Mouse (Mus musculus): ENCODE results near the gene Rexo1. TPM values are rescaled to one million over a fixed set of nuclear protein-coding genes. Genes with fewer than 3 reads are reported as not detected.
A peak's percentile ranks its signal among the peaks of the same experiment; 100 is the strongest.
"Not testable (repeated sequence)": the region's sequence is repeated elsewhere in the genome, so short reads cannot be mapped to it uniquely, and the experiment has no call there.

Rexo1 gene
- polyA plus RNA-seq (2015; fragmentation: Nextera tagmentation; extraction: Ambion mirVana) = 16.7 TPM in 2 replicates

GRCm38 (mm10) chr10:80561116-80561944 is at the start of gene Rexo1:
TSS of gene Rexo1 (minus strand) at chr10:80561560.
- ATAC-seq (ENCODE audit: insufficient read depth, low FRiP score) = peak; percentile 87
- H3K27me3 ChIP-seq (ENCODE audit: control insufficient read depth, insufficient read depth, low read length) = no peaks in the 10 kb centered on the region
- H3K36me3 ChIP-seq (ENCODE audit: control insufficient read depth, insufficient read depth, low read length) = no peaks in the 10 kb centered on the region
- H3K4me3 ChIP-seq (replicated peaks; ENCODE audit: low read length) = peak within 1 kb of the TSS; percentile 75
- peak within 1 kb of the TSS; percentile 85 for H3K27ac ChIP-seq (ENCODE audit: low read length)
- under 1% methylated on average over 72 of the region's 72 CpGs for WGBS
- H3K9me3 ChIP-seq (replicated peaks; ENCODE audit: control insufficient read depth, low read length) = no peaks in the 10 kb centered on the region
- peak within 1 kb of the TSS; percentile 85 for H3K4me2 ChIP-seq (ENCODE audit: low read depth, low read length)
- H3K9ac ChIP-seq (ENCODE audit: low read length) = peak within 1 kb of the TSS; percentile 93
- peaks cover 27% of the 10 kb centered on the region for H3K4me1 ChIP-seq (ENCODE audit: control insufficient read depth, insufficient read depth, low read length)

GRCm38 (mm10) chr10:80611024-80611423 is 49.7 kb upstream of the Rexo1 start:
- ATAC-seq (ENCODE audit: insufficient read depth, low FRiP score) = no peak
- no peak overlapping the region for H3K4me3 ChIP-seq (replicated peaks; ENCODE audit: low read length)
- H3K27ac ChIP-seq (ENCODE audit: low read length) = no peak overlapping the region
- H3K9me3 ChIP-seq (replicated peaks; ENCODE audit: control insufficient read depth, low read length) = no peaks in the 10 kb centered on the region
- H3K36me3 ChIP-seq (ENCODE audit: control insufficient read depth, insufficient read depth, low read length) = peaks cover 24% of the 10 kb centered on the region
- no peaks in the 10 kb centered on the region for H3K27me3 ChIP-seq (ENCODE audit: control insufficient read depth, insufficient read depth, low read length)
- H3K4me2 ChIP-seq (ENCODE audit: low read depth, low read length) = no peak overlapping the region
- H3K9ac ChIP-seq (ENCODE audit: low read length) = no peak overlapping the region
- H3K4me1 ChIP-seq (ENCODE audit: control insufficient read depth, insufficient read depth, low read length) = peaks cover 3% of the 10 kb centered on the region; the same call in 1 of the 2 replicates
- whole genome bisulfite sequencing = 64% methylated on average over 4 of the region's 4 CpGs

- Histone ChIP-seq H3K4me3 (replicated peaks; ENCODE audit: low read length) (no peak overlapping the region), H3K9me3 (replicated peaks; ENCODE audit: control insufficient read depth, low read length) (no peaks in the 10 kb centered on the region), H3K4me1 (ENCODE audit: control insufficient read depth, insufficient read depth, low read length) (peaks cover 3% of the 10 kb centered on the region; the same call in 1 of the 2 replicates), H3K4me2 (ENCODE audit: low read depth, low read length) (no peak overlapping the region), H3K27me3 (ENCODE audit: control insufficient read depth, insufficient read depth, low read length) (no peaks in the 10 kb centered on the region), H3K9ac (ENCODE audit: low read length) (no peak overlapping the region), H3K36me3 (ENCODE audit: control insufficient read depth, insufficient read depth, low read length) (peaks cover 24% of the 10 kb centered on the region), H3K27ac (ENCODE audit: low read length) (no peak overlapping the region)
- ATAC-seq (ENCODE audit: insufficient read depth, low FRiP score) = no peak
- WGBS = 91% methylated on average over 9 of the region's 9 CpGs
Measured at GRCm38 (mm10) chr10:80610116-80610785, 48.9 kb upstream of the Rexo1 start.

GRCm38 (mm10) chr10:80609269-80609924 is 48.0 kb upstream of the Rexo1 start:
- Histone ChIP-seq H3K4me1 (ENCODE audit: control insufficient read depth, insufficient read depth, low read length) (peaks cover 3% of the 10 kb centered on the region; the same call in 1 of the 2 replicates), H3K36me3 (ENCODE audit: control insufficient read depth, insufficient read depth, low read length) (peaks cover 24% of the 10 kb centered on the region)
- WGBS = 93% methylated on average over 10 of the region's 10 CpGs

GRCm38 (mm10) chr10:80608435-80608834 is 47.1 kb upstream of the Rexo1 start:
- H3K9me3 ChIP-seq (replicated peaks; ENCODE audit: control insufficient read depth, low read length) = no peaks in the 10 kb centered on the region
- no peak overlapping the region for H3K27ac ChIP-seq (ENCODE audit: low read length)
- 80% methylated on average over 3 of the region's 3 CpGs for WGBS
- H3K27me3 ChIP-seq (ENCODE audit: control insufficient read depth, insufficient read depth, low read length) = no peaks in the 10 kb centered on the region
- no peak overlapping the region for H3K4me3 ChIP-seq (replicated peaks; ENCODE audit: low read length)
- H3K36me3 ChIP-seq (ENCODE audit: control insufficient read depth, insufficient read depth, low read length) = peaks cover 24% of the 10 kb centered on the region
- H3K9ac ChIP-seq (ENCODE audit: low read length) = no peak overlapping the region
- no peak overlapping the region for H3K4me2 ChIP-seq (ENCODE audit: low read depth, low read length)
- ATAC-seq (ENCODE audit: insufficient read depth, low FRiP score) = no peak
- peaks cover 13% of the 10 kb centered on the region for H3K4me1 ChIP-seq (ENCODE audit: control insufficient read depth, insufficient read depth, low read length)

More at GRCm38 (mm10) chr10:80609269-80609924, 48.0 kb upstream of the Rexo1 start:
- Histone ChIP-seq H3K9me3 (replicated peaks; ENCODE audit: control insufficient read depth, low read length) (no peaks in the 10 kb centered on the region), H3K27me3 (ENCODE audit: control insufficient read depth, insufficient read depth, low read length) (no peaks in the 10 kb centered on the region), H3K4me3 (replicated peaks; ENCODE audit: low read length) (no peak overlapping the region), H3K9ac (ENCODE audit: low read length) (no peak overlapping the region), H3K4me2 (ENCODE audit: low read depth, low read length) (no peak overlapping the region), H3K27ac (ENCODE audit: low read length) (no peak overlapping the region)
- no peak for ATAC-seq (ENCODE audit: insufficient read depth, low FRiP score)

- peaks cover 24% of the 10 kb centered on the region for H3K36me3 ChIP-seq (ENCODE audit: control insufficient read depth, insufficient read depth, low read length)
- H3K4me2 ChIP-seq (ENCODE audit: low read depth, low read length) = no peak overlapping the region
- H3K4me3 ChIP-seq (replicated peaks; ENCODE audit: low read length) = no peak overlapping the region
- H3K27ac ChIP-seq (ENCODE audit: low read length) = no peak overlapping the region
- 94% methylated on average over 34 of the region's 34 CpGs for WGBS
- no peak for ATAC-seq (ENCODE audit: insufficient read depth, low FRiP score)
- H3K9me3 ChIP-seq (replicated peaks; ENCODE audit: control insufficient read depth, low read length) = no peaks in the 10 kb centered on the region
- peaks cover 19% of the 10 kb centered on the region for H3K4me1 ChIP-seq (ENCODE audit: control insufficient read depth, insufficient read depth, low read length)
- no peaks in the 10 kb centered on the region for H3K27me3 ChIP-seq (ENCODE audit: control insufficient read depth, insufficient read depth, low read length)
- no peak overlapping the region for H3K9ac ChIP-seq (ENCODE audit: low read length)
Measured at GRCm38 (mm10) chr10:80606737-80607350, 45.5 kb upstream of the Rexo1 start.

- Histone ChIP-seq H3K27ac (ENCODE audit: low read length) (no peak overlapping the region), H3K4me2 (ENCODE audit: low read depth, low read length) (no peak overlapping the region), H3K9me3 (replicated peaks; ENCODE audit: control insufficient read depth, low read length) (no peaks in the 10 kb centered on the region), H3K4me3 (replicated peaks; ENCODE audit: low read length) (no peak overlapping the region), H3K4me1 (ENCODE audit: control insufficient read depth, insufficient read depth, low read length) (peaks cover 19% of the 10 kb centered on the region), H3K36me3 (ENCODE audit: control insufficient read depth, insufficient read depth, low read length) (peaks cover 24% of the 10 kb centered on the region), H3K9ac (ENCODE audit: low read length) (no peak overlapping the region), H3K27me3 (ENCODE audit: control insufficient read depth, insufficient read depth, low read length) (no peaks in the 10 kb centered on the region)
- ATAC-seq (ENCODE audit: insufficient read depth, low FRiP score) = peak; percentile 32; the same call in 1 of the 2 replicates
- 79% methylated on average over 23 of the region's 23 CpGs for WGBS
Measured at GRCm38 (mm10) chr10:80606306-80606705, 44.9 kb upstream of the Rexo1 start.

GRCm38 (mm10) chr10:80605721-80606120 is 44.4 kb upstream of the Rexo1 start, which contains the start of gene Gm49322:
TSS of gene Gm49322 (plus strand) at chr10:80606021.
- not testable (repeated sequence) for H3K4me3 ChIP-seq (replicated peaks; ENCODE audit: low read length); ATAC-seq (ENCODE audit: insufficient read depth, low FRiP score); H3K27ac ChIP-seq (ENCODE audit: low read length); H3K9me3 ChIP-seq (replicated peaks; ENCODE audit: control insufficient read depth, low read length); H3K4me2 ChIP-seq (ENCODE audit: low read depth, low read length); H3K9ac ChIP-seq (ENCODE audit: low read length); H3K27me3 ChIP-seq (ENCODE audit: control insufficient read depth, insufficient read depth, low read length)
- Histone ChIP-seq H3K4me1 (ENCODE audit: control insufficient read depth, insufficient read depth, low read length) (peaks cover 19% of the 10 kb centered on the region), H3K36me3 (ENCODE audit: control insufficient read depth, insufficient read depth, low read length) (peaks cover 24% of the 10 kb centered on the region)
- WGBS = 84% methylated on average over 4 of the region's 4 CpGs

Measured in stomach, embryonic 16.5 days (tissue).